Mouse (Mus musculus) CH12.LX (cell line): ENCODE data around the gene Grid1.

ENCODE experiments used
- CTCF ChIP-seq, 2 experiments: IDR thresholded peaks in 1 of 2; conservative IDR thresholded peaks in 1 of 2; 2 replicates each; pipeline ENCODE4 v1.5.1; 2011 to 2012; ENCODE audit warnings: low read depth in 2 of 2, low read length in 2 of 2, improper control_type of control experiment in 1 of 2, inconsistent platforms in 1 of 2, mild to moderate bottlenecking in 1 of 2, moderate library complexity in 1 of 2
- E2F4 ChIP-seq: IDR thresholded peaks from 2 replicates; pipeline ENCODE4 v1.6.1; 2011; ENCODE audit warnings: low read depth, low read length, improper control_type of control experiment; ENCODE audit not compliant: insufficient replicate concordance
- HCFC1 ChIP-seq: IDR thresholded peaks from 2 replicates; pipeline ENCODE4 v1.6.1; 2012; ENCODE audit warnings: low read depth, mild to moderate bottlenecking, inconsistent platforms, low read length, improper control_type of control experiment
- JUND ChIP-seq: conservative IDR thresholded peaks from 2 replicates; pipeline ENCODE4 v1.6.1; 2011; ENCODE audit warnings: low read depth, low read length, improper control_type of control experiment
- MAFK ChIP-seq: IDR thresholded peaks from 2 replicates; pipeline ENCODE4 v1.6.1; 2011; ENCODE audit warnings: low read length, improper control_type of control experiment; ENCODE audit not compliant: insufficient replicate concordance
- MAZ ChIP-seq: IDR thresholded peaks from 2 replicates; pipeline ENCODE4 v1.6.1; 2012; ENCODE audit warnings: low read depth, mild to moderate bottlenecking, inconsistent platforms, low read length, improper control_type of control experiment, moderate library complexity
- NELFE ChIP-seq: IDR thresholded peaks from 2 replicates; pipeline ENCODE4 v1.6.1; 2011; ENCODE audit warnings: low read depth, low read length, improper control_type of control experiment
- POLR2A ChIP-seq: IDR thresholded peaks from 2 replicates; pipeline ENCODE4 v1.6.1; 2011; ENCODE audit warnings: low read depth, mild to moderate bottlenecking, improper control_type of control experiment, low read length
- USF1 ChIP-seq: IDR thresholded peaks from 2 replicates; pipeline ENCODE4 v1.6.1; 2014; ENCODE audit warnings: low read depth, mild to moderate bottlenecking, inconsistent platforms, low read length, improper control_type of control experiment
- ZC3H11A ChIP-seq: IDR thresholded peaks from 2 replicates; pipeline ENCODE4 v1.6.1; 2012; ENCODE audit warnings: low read depth, mild to moderate bottlenecking, inconsistent platforms, low read length, improper control_type of control experiment
- ZMIZ1 ChIP-seq: IDR thresholded peaks from 2 replicates; pipeline ENCODE4 v1.6.1; 2012; ENCODE audit warnings: low read depth, mild to moderate bottlenecking, inconsistent platforms, low read length, improper control_type of control experiment

DNA sequence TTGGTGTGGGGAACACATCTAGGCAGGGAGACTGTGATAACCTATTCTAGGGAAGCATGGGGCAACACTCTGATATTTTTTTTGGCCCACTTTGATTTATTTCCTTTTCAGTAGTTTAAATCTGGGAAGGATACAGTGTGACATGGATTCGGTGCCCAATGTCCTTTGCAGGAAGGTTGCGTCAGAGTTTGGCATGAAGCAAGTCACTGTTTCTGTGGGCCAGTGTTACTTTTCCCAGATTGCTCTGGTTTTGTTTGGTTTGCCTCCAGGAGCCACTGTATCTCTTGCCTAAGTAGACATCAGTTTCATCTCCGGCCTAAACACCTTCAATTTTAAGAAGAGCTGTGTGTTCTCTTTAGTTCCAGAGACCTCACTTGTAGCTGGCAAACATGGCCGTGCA, 399.1 kb downstream of the Grid1 start:
- no peak for TF ChIP-seq POLR2A
- TF ChIP-seq NELFE: no peak
- no peak for TF ChIP-seq MAZ
- no peak for TF ChIP-seq USF1
- no peak for TF ChIP-seq E2F4
- no peak for TF ChIP-seq CTCF (conservative IDR thresholded peaks at IDR 0.05 in 1 of 2, IDR thresholded peaks at IDR 0.05 in 1 of 2; ENCODE audit: low read depth in 2 of 2, low read length in 2 of 2)
- TF ChIP-seq MAFK: no peak
- TF ChIP-seq ZMIZ1: no peak
- TF ChIP-seq HCFC1: no peak
- TF ChIP-seq ZC3H11A: no peak
- no peak for TF ChIP-seq JUND
